Comparison of ENCODE assay signal across 20 mouse cellular contexts in genomic region chr14:29928966-29929365, GRCm38 (mm10). TPM values are rescaled to one million over a fixed set of nuclear protein-coding genes. Genes with fewer than 3 reads are reported as not detected.
A peak's percentile ranks its signal among the peaks of the same experiment; 100 is the strongest.
DNase-seq lines count a peak whose midpoint lies in the region; ATAC-seq lines count a peak whose summit lies in the region.
"Had no signal": no experiment of that assay in that cellular context is flagged by ENCODE, and none has a peak within 500 bp of the region (broad histone marks: within the 10 kb centered on the region; RNA-seq: fewer than 3 reads in every experiment).

No protein-coding gene starts in this region.

- H3K27ac ChIP-seq in heart, embryonic 11.5 days (ENCODE audit: low read depth, low read length) = no peak overlapping the region
- H3K27ac ChIP-seq in forebrain, embryonic 15.5 days (replicated peaks) = no peak overlapping the region
- H3K27ac ChIP-seq: embryonic facial prominence, embryonic 10.5 days; hindbrain, embryonic 12.5 days had no signal

- no peak for ATAC-seq in megakaryocyte-erythroid progenitor cell, adult 5-6 weeks (replicated peaks; ENCODE audit: low FRiP score, low TSS enrichment, poor library complexity, severe bottlenecking)
- ATAC-seq in heart, embryonic 11.5 days (replicated peaks; ENCODE audit: insufficient number of reproducible peaks, low FRiP score, low TSS enrichment) = no peak
- ATAC-seq in forebrain, embryonic 15.5 days (replicated peaks) = no peak
- ATAC-seq: activated CD4-positive, CD25-positive, alpha-beta regulatory T cell, adult 4 months; forebrain, embryonic 14.5 days; hindbrain, embryonic 16.5 days; inflammation-experienced regulatory T-cells, adult 6 months; Patski had no signal

- 63% methylated on average over 4 of the region's 4 CpGs for WGBS in heart, embryonic 11.5 days (ENCODE audit: insufficient replicate concordance)
- 45% methylated on average over 4 of the region's 4 CpGs for WGBS in forebrain, embryonic 15.5 days

- no peaks in the 10 kb centered on the region for H3K4me1 ChIP-seq in heart, embryonic 11.5 days (ENCODE audit: control insufficient read depth, insufficient read depth, low read length)
- H3K4me1 ChIP-seq in forebrain, embryonic 15.5 days = no peaks in the 10 kb centered on the region
- H3K4me1 ChIP-seq: embryonic facial prominence, embryonic 10.5 days; hindbrain, embryonic 12.5 days had no signal

- no peak overlapping the region for H3K4me3 ChIP-seq in heart, embryonic 11.5 days (ENCODE audit: low read depth, low read length)
- H3K4me3 ChIP-seq in forebrain, embryonic 15.5 days = no peak overlapping the region
- H3K4me3 ChIP-seq: embryonic facial prominence, embryonic 10.5 days; hindbrain, embryonic 12.5 days had no signal

- H3K36me3 ChIP-seq in heart, embryonic 11.5 days (ENCODE audit: control insufficient read depth, insufficient read depth, low read length) = no peaks in the 10 kb centered on the region
- no peaks in the 10 kb centered on the region for H3K36me3 ChIP-seq in forebrain, embryonic 15.5 days
- H3K36me3 ChIP-seq: embryonic facial prominence, embryonic 10.5 days; hindbrain, embryonic 12.5 days had no signal

- H3K4me2 ChIP-seq in heart, embryonic 11.5 days = no peak overlapping the region
- no peak overlapping the region for H3K4me2 ChIP-seq in forebrain, embryonic 15.5 days (replicated peaks)
- H3K4me2 ChIP-seq: hindbrain, embryonic 12.5 days had no signal

- H3K27me3 ChIP-seq in heart, embryonic 11.5 days (ENCODE audit: control insufficient read depth, insufficient read depth, low read length) = no peaks in the 10 kb centered on the region
- H3K27me3 ChIP-seq in forebrain, embryonic 15.5 days = no peaks in the 10 kb centered on the region
- H3K27me3 ChIP-seq: hindbrain, embryonic 12.5 days had no signal

- peak; percentile 29 to 41 for DNase-seq in left cerebral cortex, adult 18-20 months (ENCODE audit: low spot score in 2 of 2)
- DNase-seq in left cerebral cortex, adult 11 months (ENCODE audit: low spot score) = no peak
- DNase-seq in right cerebral cortex, adult 18-20 months = peak; percentile 41
- DNase-seq in right cerebral cortex, postnatal 10 days (ENCODE audit: low spot score in 2 of 2) = no peak
- peak; percentile 76 for DNase-seq in adrenal gland, postnatal 14 days
- DNase-seq: cerebellum, adult 2 months; gastrocnemius, postnatal 36 days; heart, adult 11 months; heart, postnatal 10 days; heart, postnatal 4 days had no signal

- no peak overlapping the region for H3K9ac ChIP-seq in heart, embryonic 11.5 days (ENCODE audit: low read depth, low read length)
- no peak overlapping the region for H3K9ac ChIP-seq in forebrain, embryonic 15.5 days (replicated peaks)
- H3K9ac ChIP-seq: hindbrain, embryonic 12.5 days had no signal

- H3K9me3 ChIP-seq in heart, embryonic 11.5 days (replicated peaks; ENCODE audit: control insufficient read depth, low read length) = no peaks in the 10 kb centered on the region
- H3K9me3 ChIP-seq in forebrain, embryonic 15.5 days = no peaks in the 10 kb centered on the region
- H3K9me3 ChIP-seq: embryonic facial prominence, embryonic 10.5 days had no signal

RNA-seq across cellular contexts. Expression of gene Selenok, which starts 39.1 kb away (rescaled TPM):
- 100 to 1,000 TPM; 128 to 136 TPM for total RNA-seq in left cerebral cortex, adult 18-20 months (2021)
- 101 and 104 TPM in 2 replicates for total RNA-seq in adrenal gland, postnatal 14 days (2021)
- 42.7 and 60.3 TPM in 2 replicates for total RNA-seq in megakaryocyte-erythroid progenitor cell, adult 5-6 weeks (2014; fragmentation: Nextera tagmentation)
- 101 and 175 TPM in 2 replicates for total RNA-seq in megakaryocyte-erythroid progenitor cell, adult 5-6 weeks (2017)
- polyA plus RNA-seq in heart, embryonic 11.5 days (2014; fragmentation: Nextera tagmentation; extraction: Ambion mirVana) = 181 and 182 TPM in 2 replicates
- 440 and 448 TPM in 2 replicates for polyA plus RNA-seq in forebrain, embryonic 15.5 days (2015; fragmentation: Nextera tagmentation; extraction: Ambion mirVana)

RNA-seq across cellular contexts. Expression of gene Actr8, which starts 49.2 kb away (rescaled TPM):
- total RNA-seq in left cerebral cortex, adult 18-20 months (2021) = 10 to 100 TPM; 80.2 to 83.3 TPM
- total RNA-seq in adrenal gland, postnatal 14 days (2021) = 52.4 and 59.0 TPM in 2 replicates
- total RNA-seq in megakaryocyte-erythroid progenitor cell, adult 5-6 weeks (2014; fragmentation: Nextera tagmentation) = 29.2 and 29.7 TPM in 2 replicates
- 24.0 and 54.9 TPM in 2 replicates for total RNA-seq in megakaryocyte-erythroid progenitor cell, adult 5-6 weeks (2017)
- polyA plus RNA-seq in heart, embryonic 11.5 days (2014; fragmentation: Nextera tagmentation; extraction: Ambion mirVana) = 45.4 and 50.1 TPM in 2 replicates
- polyA plus RNA-seq in forebrain, embryonic 15.5 days (2015; fragmentation: Nextera tagmentation; extraction: Ambion mirVana) = 85.2 and 86.6 TPM in 2 replicates

Comparison
In these comparisons a context has a peak if more than half of its experiments do, and no peak if none do; other contexts are left out.
1. DNase-seq: peak in left cerebral cortex, adult 18-20 months (2 of 2), right cerebral cortex, adult 18-20 months (single experiment) and adrenal gland, postnatal 14 days (single experiment); none in left cerebral cortex, adult 11 months (single experiment) and right cerebral cortex, postnatal 10 days (0 of 2).